Mouse (Mus musculus): ENCODE data around the gene Ptcd1.

GRCm38 (mm10) chr5:145123396-145123795 lies 43.5 kb downstream of the Ptcd1 start:
- TF ChIP-seq POLR2A (IDR thresholded peaks at IDR 0.05; ENCODE audit: extremely low read depth, insufficient read depth, low read length): no peak
- no peak for TF ChIP-seq CTCF (IDR thresholded peaks at IDR 0.05; ENCODE audit: extremely low read depth, insufficient read depth, low read length)

Measured in cortical plate, adult 2 months (tissue).